Mouse (Mus musculus): Measurements from ENCODE around the gene Ttc34.

Ttc34 gene

GRCm38 (mm10) chr4:154897676-154898465, 60.6 kb downstream of the Ttc34 start:
- no peak for DNase-seq

GRCm38 (mm10) chr4:154898506-154899446, 61.5 kb downstream of the Ttc34 start, which contains the start of gene Fam213b:
TSS of gene Fam213b (minus strand) at chr4:154899135.
- peak; percentile 68 for DNase-seq

- no peak for DNase-seq
Observed at GRCm38 (mm10) chr4:154902371-154902770, 65.1 kb downstream of the Ttc34 start.

GRCm38 (mm10) chr4:154904185-154905071, 67.2 kb downstream of the Ttc34 start:
- DNase-seq: peak; percentile 65

GRCm38 (mm10) chr4:154907833-154908232, 70.6 kb downstream of the Ttc34 start:
- peak; percentile 69 for DNase-seq

GRCm38 (mm10) chr4:154908490-154908889, 71.2 kb downstream of the Ttc34 start:
- no peak for DNase-seq

GRCm38 (mm10) chr4:154910606-154911522, 73.6 kb downstream of the Ttc34 start:
- DNase-seq: no peak

GRCm38 (mm10) chr4:154911644-154912043, 74.4 kb downstream of the Ttc34 start:
- DNase-seq: no peak

GRCm38 (mm10) chr4:154913845-154914244, 76.6 kb downstream of the Ttc34 start:
- DNase-seq: no peak

- DNase-seq: no peak
Observed at GRCm38 (mm10) chr4:154914252-154914651, 77.0 kb downstream of the Ttc34 start.

- DNase-seq: no peak
Observed at GRCm38 (mm10) chr4:154914707-154915106, 77.4 kb downstream of the Ttc34 start.

- no peak for DNase-seq
Observed at GRCm38 (mm10) chr4:154915286-154915685, 78.0 kb downstream of the Ttc34 start.

GRCm38 (mm10) chr4:154916662-154917061, 79.4 kb downstream of the Ttc34 start:
- no peak for DNase-seq
